Mouse (Mus musculus) left cerebral cortex, adult 9 months (tissue): ENCODE data around the gene Olfr1133.
"Not testable (repeated sequence)": the region's sequence is repeated elsewhere in the genome, so short reads cannot be mapped to it uniquely, and the experiment has no call there.

Experiments
- DNase-seq, 2 experiments: peaks; one replicate each; pipeline ENCODE4 v3.0.0; 2022; ENCODE audit warnings: low spot score in 2 of 2

The Olfr1133 gene

DNA sequence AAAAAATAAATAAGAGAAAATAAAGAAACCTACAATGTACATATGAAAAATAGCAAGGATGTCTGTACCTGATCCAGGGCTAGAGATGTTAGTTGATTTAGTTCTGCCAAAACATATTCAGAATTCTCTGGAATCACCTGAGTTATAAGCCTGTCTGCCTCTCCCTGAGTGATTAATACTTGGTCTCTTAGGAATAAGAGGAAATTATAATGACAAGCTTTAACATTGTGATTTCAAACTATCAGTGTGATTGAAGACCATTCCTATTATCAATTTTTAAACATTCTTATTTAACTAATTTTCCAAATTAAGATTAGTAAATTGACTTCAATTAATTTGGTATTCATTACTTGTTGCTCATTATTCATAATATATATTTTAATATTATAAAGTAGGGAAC is at the start of gene Olfr1133:
TSS of gene Olfr1133 (minus strand) at position 101 of the 400 bp plus-strand sequence.
- no peak for DNase-seq

DNA sequence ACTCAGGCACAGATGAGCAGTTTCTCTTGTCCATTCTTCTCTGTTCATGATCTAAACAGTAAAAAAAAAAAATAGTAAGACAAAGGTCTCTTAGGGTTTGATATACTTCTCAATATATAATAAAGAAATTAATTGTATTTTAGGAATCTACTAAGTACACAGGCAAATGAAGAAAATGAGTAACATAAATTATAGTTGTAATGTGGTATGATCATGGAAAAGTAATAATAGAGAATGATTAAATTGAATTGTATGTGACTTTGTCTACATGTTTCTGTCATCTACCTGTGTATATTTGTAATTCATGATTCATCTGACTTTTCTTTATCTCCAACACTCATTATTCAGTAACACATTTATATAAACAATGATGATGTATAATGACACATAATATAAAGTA is 46.7 kb upstream of the Olfr1133 start, which contains the start of gene Olfr1136:
TSS of gene Olfr1136 (minus strand) at position 101 of the 400 bp plus-strand sequence.
- DNase-seq, result no peak

GRCm38 (mm10) chr2:87673564-87673963 is 26.4 kb upstream of the Olfr1133 start, which contains the start of gene Olfr1135:
Olfr1135 (minus strand) TSS chr2:87673664.
- DNase-seq, result no peak

GRCm38 (mm10) chr2:87658360-87658759 is 11.2 kb upstream of the Olfr1133 start, which contains the start of gene Olfr1134:
Olfr1134 (minus strand) TSS chr2:87658460.
- no peak for DNase-seq

- DNase-seq, result no peak
Observed at GRCm38 (mm10) chr2:87642441-87642840, 4.7 kb downstream of the Olfr1133 start.

GRCm38 (mm10) chr2:87637435-87637834 is 9.7 kb downstream of the Olfr1133 start, which contains the start of gene Olfr1132:
Olfr1132 (minus strand) TSS chr2:87637535.
- no peak for DNase-seq

DNA sequence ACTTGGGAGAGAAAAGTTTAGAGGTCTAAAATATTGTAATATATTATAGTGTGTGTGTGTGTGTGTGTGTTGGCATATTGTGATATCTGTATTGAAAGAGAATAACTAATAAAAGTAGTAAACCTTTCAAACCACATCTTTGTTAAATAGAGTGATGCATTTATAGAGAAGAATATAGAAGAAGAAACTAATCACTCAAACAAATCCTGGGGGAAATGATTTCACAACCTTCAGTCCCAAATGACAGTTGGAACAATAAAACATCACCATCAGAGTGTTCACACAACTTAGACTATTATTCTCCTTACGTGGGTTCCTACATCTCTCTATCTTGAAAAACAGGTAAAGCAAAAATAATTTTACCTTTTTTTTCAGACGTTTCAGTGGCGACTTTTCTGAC is 20.4 kb downstream of the Olfr1133 start, which contains the start of gene Olfr1131:
TSS of gene Olfr1131 (plus strand) at position 301 of the 400 bp plus-strand sequence.
- DNase-seq, result no peak

DNA sequence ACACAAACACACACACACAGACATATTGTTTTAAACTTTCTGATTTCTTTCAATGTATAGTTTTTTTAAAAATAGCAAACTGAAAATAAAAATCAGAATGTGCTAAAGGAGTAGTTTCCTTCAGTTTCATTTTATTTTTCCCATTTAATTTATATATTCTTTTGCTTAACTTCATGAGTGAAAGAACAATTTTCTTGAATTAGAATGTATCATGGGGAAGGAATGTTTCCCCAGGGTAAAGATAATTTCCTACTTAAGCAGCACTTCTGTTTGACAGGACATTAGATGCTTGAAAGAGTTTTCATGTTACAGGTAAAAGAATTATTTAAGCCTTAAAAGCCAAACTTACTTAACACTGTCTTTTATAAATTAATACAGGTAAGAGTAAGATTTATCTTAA is 41.3 kb downstream of the Olfr1133 start, which contains the start of gene Olfr1130:
TSS of gene Olfr1130 (plus strand) at position 301 of the 400 bp plus-strand sequence.
- DNase-seq, result not testable (repeated sequence)
